Mouse (Mus musculus) limb, embryonic 11.5 days (tissue): ENCODE measurements around the gene E130309D02Rik. TPM values are rescaled to one million over a fixed set of nuclear protein-coding genes. Genes with fewer than 3 reads are reported as not detected.

Experiments used
- polyA plus RNA-seq: library from polyadenylated mRNA; unstranded; fragments of >200 nt; fragmentation: Nextera tagmentation; extraction: Ambion mirVana; gene quantifications from 2 replicates; pipeline ENCODE4 v1.2.1, GENCODE M21; 2014

The E130309D02Rik gene
- polyA plus RNA-seq, 1 experiment from 2014 or later = 52.5 TPM

Other genes starting within 250 kb of the E130309D02Rik start
- gene Rnf216, start 202.4 kb downstream of the E130309D02Rik start, polyA plus RNA-seq = 36.6 and 37.7 TPM in 2 replicates
- gene Olfr718-ps1, start 167.8 kb downstream of the E130309D02Rik start, polyA plus RNA-seq = not detected in 2 replicates
- 13.3 and 15.6 TPM in 2 replicates for gene Rbak, start 134.6 kb downstream of the E130309D02Rik start, polyA plus RNA-seq
- gene Spdye4b, start 134.3 kb downstream of the E130309D02Rik start, polyA plus RNA-seq = not detected in 2 replicates
- not detected in 2 replicates for gene Spdye4a, start 88.5 kb downstream of the E130309D02Rik start, polyA plus RNA-seq
- gene Zfp12, start 80.2 kb downstream of the E130309D02Rik start, polyA plus RNA-seq = 20.8 and 23.3 TPM in 2 replicates
- gene Zfp316, start 45.3 kb downstream of the E130309D02Rik start, polyA plus RNA-seq = 2.0 and 3.4 TPM in 2 replicates
- 0.08 TPM in 1 of 2 replicates, not detected in the other for gene Zfp853, start 21.7 kb downstream of the E130309D02Rik start, polyA plus RNA-seq
- 74.1 and 75.1 TPM in 2 replicates for gene Zdhhc4, start 13.9 kb upstream of the E130309D02Rik start, polyA plus RNA-seq
- gene Grid2ip, start 42.0 kb upstream of the E130309D02Rik start, polyA plus RNA-seq = 0.31 and 0.88 TPM in 2 replicates
- gene Kdelr2, start 88.5 kb upstream of the E130309D02Rik start, polyA plus RNA-seq = 265 and 281 TPM in 2 replicates
- 9.2 and 9.4 TPM in 2 replicates for gene Daglb, start 149.2 kb upstream of the E130309D02Rik start, polyA plus RNA-seq
- 554 and 576 TPM in 2 replicates for gene Rac1, start 212.7 kb upstream of the E130309D02Rik start, polyA plus RNA-seq